Mouse (Mus musculus): ENCODE data around the gene Dop1b. TPM values are rescaled to one million over a fixed set of nuclear protein-coding genes. Genes with fewer than 3 reads are reported as not detected.
"Not testable (repeated sequence)": the region's sequence is repeated elsewhere in the genome, so short reads cannot be mapped to it uniquely, and the experiment has no call there.

Dop1b gene
- polyA plus RNA-seq, 1 experiment from 2014 or later: 15.5 TPM

DNA sequence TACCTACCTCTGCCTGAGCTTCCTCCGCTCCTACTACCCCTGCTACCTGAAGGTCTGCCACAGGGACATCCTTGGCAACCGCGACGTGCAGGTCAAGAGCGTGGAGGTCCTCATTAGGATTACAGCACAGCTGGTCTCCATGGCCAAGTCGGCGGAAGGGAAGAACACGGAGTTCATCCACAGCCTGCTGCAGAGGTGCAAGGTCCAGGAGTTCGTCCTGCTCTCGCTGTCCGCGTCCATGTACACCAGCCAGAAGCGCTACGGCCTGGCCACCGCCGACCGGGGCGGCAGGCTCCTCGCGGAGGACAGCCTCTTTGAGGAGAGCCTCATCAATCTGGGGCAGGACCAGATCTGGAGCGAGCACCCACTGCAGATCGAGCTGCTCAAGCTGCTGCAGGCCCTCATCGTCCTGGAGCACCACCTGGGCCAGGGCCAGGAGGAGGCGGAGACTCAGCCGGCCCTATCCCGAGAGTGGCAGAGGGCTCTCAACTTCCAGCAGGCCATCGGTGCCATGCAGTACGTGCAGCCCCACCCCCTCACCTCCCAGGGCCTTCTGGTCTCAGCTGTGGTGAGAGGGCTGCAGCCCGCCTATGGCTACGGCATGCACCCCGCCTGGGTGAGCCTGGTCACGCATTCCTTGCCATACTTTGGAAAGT lies 58.7 kb downstream of the Dop1b start:
- no peak for DNase-seq (ENCODE audit: low spot score)
- Histone ChIP-seq H3K4me1 (replicated peaks; ENCODE audit: control insufficient read depth, insufficient read depth, low read length) (no peaks in the 10 kb centered on the region), H3K9me3 (ENCODE audit: control insufficient read depth, low read length) (no peaks in the 10 kb centered on the region), H3K36me3 (ENCODE audit: control insufficient read depth, insufficient read depth, low read length) (no peaks in the 10 kb centered on the region), H3K27me3 (ENCODE audit: control insufficient read depth, insufficient read depth, low read length) (no peaks in the 10 kb centered on the region), H3K9ac (ENCODE audit: low read length) (no peak overlapping the region), H3K4me2 (ENCODE audit: low read depth, low read length, severe bottlenecking) (no peak overlapping the region), H3K27ac (ENCODE audit: low read depth, low read length) (no peak overlapping the region), H3K4me3 (ENCODE audit: low read depth, low read length) (no peak overlapping the region)
- 76% methylated on average over 32 of the region's 32 CpGs for WGBS
- ATAC-seq (replicated peaks; ENCODE audit: low FRiP score): no peak

DNA sequence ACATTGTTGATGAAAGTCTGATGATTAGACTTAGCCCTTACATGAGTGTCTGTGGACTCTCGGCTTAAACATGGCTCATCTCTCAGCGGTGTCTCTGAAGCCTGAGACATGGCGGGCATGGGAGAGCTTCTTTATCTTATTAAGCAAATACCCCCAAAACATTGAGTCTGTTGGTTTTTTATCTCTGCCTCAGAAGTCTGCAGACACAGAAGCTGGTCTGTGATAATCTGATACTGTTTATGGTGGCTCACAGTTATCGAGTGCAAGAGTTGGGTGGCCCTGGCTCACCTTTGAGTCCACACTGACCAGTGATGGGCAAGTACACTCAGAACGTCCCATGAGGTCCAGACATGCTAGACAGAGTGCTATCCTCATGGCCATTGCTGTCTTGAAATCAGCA lies 63.0 kb downstream of the Dop1b start:
- Histone ChIP-seq H3K9ac (ENCODE audit: low read length) (no peak overlapping the region), H3K9me3 (ENCODE audit: control insufficient read depth, low read length) (no peaks in the 10 kb centered on the region), H3K36me3 (ENCODE audit: control insufficient read depth, insufficient read depth, low read length) (no peaks in the 10 kb centered on the region), H3K27ac (ENCODE audit: low read depth, low read length) (no peak overlapping the region), H3K27me3 (ENCODE audit: control insufficient read depth, insufficient read depth, low read length) (no peaks in the 10 kb centered on the region), H3K4me3 (ENCODE audit: low read depth, low read length) (no peak overlapping the region), H3K4me1 (replicated peaks; ENCODE audit: control insufficient read depth, insufficient read depth, low read length) (no peaks in the 10 kb centered on the region), H3K4me2 (ENCODE audit: low read depth, low read length, severe bottlenecking) (no peak overlapping the region)
- WGBS: 85% methylated on average over 5 of the region's 5 CpGs
- no peak for ATAC-seq (replicated peaks; ENCODE audit: low FRiP score)
- DNase-seq (ENCODE audit: low spot score): no peak

DNA sequence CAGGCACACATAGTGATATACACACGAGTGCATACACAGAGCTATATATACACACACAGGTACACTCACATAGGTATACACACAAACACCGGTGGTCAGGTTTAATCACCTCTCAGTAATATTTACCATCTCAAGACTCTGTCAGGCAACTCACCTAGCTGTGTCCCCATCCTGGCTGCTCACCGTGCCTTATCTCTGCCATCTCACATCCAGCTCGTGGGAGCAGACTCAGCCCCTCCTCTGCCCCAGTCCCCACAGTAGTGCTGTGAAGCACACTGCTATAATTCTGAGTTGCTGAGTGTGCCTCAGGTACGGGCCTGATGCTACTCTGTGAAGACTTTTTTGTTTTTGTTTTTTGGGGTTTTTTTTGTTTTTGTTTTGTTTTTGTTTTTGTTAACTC lies 64.8 kb downstream of the Dop1b start:
- no peak for DNase-seq (ENCODE audit: low spot score)
- Histone ChIP-seq H3K27ac (ENCODE audit: low read depth, low read length) (no peak overlapping the region), H3K4me1 (replicated peaks; ENCODE audit: control insufficient read depth, insufficient read depth, low read length) (no peaks in the 10 kb centered on the region), H3K4me3 (ENCODE audit: low read depth, low read length) (no peak overlapping the region), H3K4me2 (ENCODE audit: low read depth, low read length, severe bottlenecking) (no peak overlapping the region), H3K9me3 (ENCODE audit: control insufficient read depth, low read length) (no peaks in the 10 kb centered on the region), H3K9ac (ENCODE audit: low read length) (no peak overlapping the region), H3K27me3 (ENCODE audit: control insufficient read depth, insufficient read depth, low read length) (no peaks in the 10 kb centered on the region), H3K36me3 (ENCODE audit: control insufficient read depth, insufficient read depth, low read length) (no peaks in the 10 kb centered on the region)
- 90% methylated on average over 5 of the region's 5 CpGs for WGBS
- no peak for ATAC-seq (replicated peaks; ENCODE audit: low FRiP score)

DNA sequence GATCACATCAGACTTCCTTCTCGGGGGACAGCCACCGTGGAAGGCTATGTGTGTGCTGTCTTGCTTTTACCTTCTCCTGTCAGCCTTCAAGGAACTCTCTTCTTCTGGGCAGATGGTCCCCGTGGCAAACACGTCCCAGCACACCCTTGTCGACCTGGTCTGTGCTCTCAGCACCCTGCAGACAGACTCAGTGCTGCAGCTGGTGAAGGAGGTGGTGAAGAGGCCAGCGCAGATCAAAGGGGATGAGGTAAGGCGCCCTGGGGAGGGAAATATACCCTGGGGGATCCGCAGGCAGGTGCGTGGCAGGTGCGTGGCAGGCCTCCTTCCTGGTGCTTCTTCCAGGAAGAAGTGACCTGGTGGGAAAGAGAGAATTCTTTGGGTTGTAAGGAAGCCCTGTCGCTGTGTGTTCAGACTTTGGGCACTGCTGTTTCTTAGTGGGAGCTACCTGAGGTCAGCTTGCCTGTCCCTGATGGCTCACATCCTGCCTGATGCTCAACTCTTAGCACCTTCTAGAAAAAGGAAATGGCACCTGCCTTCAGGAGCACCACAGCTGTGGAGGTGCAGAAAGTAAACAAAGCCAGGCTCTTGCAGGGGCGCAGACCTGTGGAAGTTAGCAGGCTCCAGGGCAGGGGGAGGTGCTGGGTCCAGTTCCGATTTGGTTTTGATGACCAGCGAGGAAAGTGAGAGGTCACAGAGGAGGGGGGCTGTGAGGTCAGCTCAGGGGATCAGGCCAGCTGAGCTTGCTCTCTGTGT lies 65.7 kb downstream of the Dop1b start:
- Histone ChIP-seq H3K27me3 (ENCODE audit: control insufficient read depth, insufficient read depth, low read length) (no peaks in the 10 kb centered on the region), H3K4me2 (ENCODE audit: low read depth, low read length, severe bottlenecking) (no peak overlapping the region), H3K9me3 (ENCODE audit: control insufficient read depth, low read length) (no peaks in the 10 kb centered on the region), H3K27ac (ENCODE audit: low read depth, low read length) (no peak overlapping the region), H3K4me1 (replicated peaks; ENCODE audit: control insufficient read depth, insufficient read depth, low read length) (no peaks in the 10 kb centered on the region), H3K9ac (ENCODE audit: low read length) (no peak overlapping the region), H3K36me3 (ENCODE audit: control insufficient read depth, insufficient read depth, low read length) (no peaks in the 10 kb centered on the region), H3K4me3 (ENCODE audit: low read depth, low read length) (no peak overlapping the region)
- DNase-seq (ENCODE audit: low spot score) (no peak), ATAC-seq (replicated peaks; ENCODE audit: low FRiP score) (no peak)
- 67% methylated on average over 14 of the region's 14 CpGs for WGBS

DNA sequence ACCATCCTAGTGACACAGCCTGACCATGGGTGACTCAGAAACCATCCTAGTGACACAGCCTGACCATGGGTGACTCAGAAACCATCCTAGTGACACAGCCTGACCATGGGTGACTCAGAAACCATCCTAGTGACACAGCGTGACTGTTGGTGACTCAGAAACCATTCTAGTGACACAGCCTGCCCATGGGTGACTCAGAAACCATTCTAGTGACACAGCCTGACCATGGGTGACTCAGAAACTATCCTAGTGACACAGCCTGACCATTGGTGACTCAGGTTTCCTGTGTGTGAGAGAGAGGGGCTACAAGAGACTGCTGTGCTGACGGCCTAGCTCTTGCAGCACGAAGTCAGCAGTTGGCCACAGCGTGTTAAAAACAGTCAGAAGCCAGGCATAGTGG lies 66.7 kb downstream of the Dop1b start:
- not testable (repeated sequence) for H3K36me3 ChIP-seq (ENCODE audit: control insufficient read depth, insufficient read depth, low read length); H3K9ac ChIP-seq (ENCODE audit: low read length); H3K27me3 ChIP-seq (ENCODE audit: control insufficient read depth, insufficient read depth, low read length); H3K4me1 ChIP-seq (replicated peaks; ENCODE audit: control insufficient read depth, insufficient read depth, low read length); H3K27ac ChIP-seq (ENCODE audit: low read depth, low read length); H3K4me2 ChIP-seq (ENCODE audit: low read depth, low read length, severe bottlenecking); H3K9me3 ChIP-seq (ENCODE audit: control insufficient read depth, low read length); ATAC-seq (replicated peaks; ENCODE audit: low FRiP score); DNase-seq (ENCODE audit: low spot score); H3K4me3 ChIP-seq (ENCODE audit: low read depth, low read length)
- WGBS: 78% methylated on average over 4 of the region's 4 CpGs

DNA sequence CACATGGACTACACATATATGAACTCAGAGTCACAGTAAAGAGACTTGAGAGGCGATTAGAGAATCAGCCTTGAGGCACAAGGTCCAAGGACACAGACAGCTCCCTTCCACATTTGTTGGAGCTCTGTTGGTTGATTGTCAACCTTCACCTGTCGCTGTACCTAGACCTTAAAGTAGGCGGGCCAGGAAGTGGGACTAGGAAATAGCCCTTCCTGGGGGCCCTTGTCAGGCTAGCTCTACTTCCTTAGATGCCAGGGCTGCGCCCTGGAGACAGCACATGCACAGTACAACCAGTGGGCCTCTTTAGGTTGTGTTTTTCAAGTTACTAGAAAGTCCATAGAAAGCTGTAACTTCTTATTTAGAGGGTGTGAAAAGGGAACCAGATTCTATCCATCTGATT lies 67.8 kb downstream of the Dop1b start:
- no peak overlapping the region for H3K4me2 ChIP-seq (ENCODE audit: low read depth, low read length, severe bottlenecking)
- no peaks in the 10 kb centered on the region for H3K4me1 ChIP-seq (replicated peaks; ENCODE audit: control insufficient read depth, insufficient read depth, low read length)
- H3K27me3 ChIP-seq (ENCODE audit: control insufficient read depth, insufficient read depth, low read length): no peaks in the 10 kb centered on the region
- 86% methylated on average over 4 of the region's 4 CpGs for WGBS
- DNase-seq (ENCODE audit: low spot score) (no peak), ATAC-seq (replicated peaks; ENCODE audit: low FRiP score) (no peak)
- no peak overlapping the region for H3K27ac ChIP-seq (ENCODE audit: low read depth, low read length)
- H3K4me3 ChIP-seq (ENCODE audit: low read depth, low read length): no peak overlapping the region
- H3K9me3 ChIP-seq (ENCODE audit: control insufficient read depth, low read length): no peaks in the 10 kb centered on the region
- no peak overlapping the region for H3K9ac ChIP-seq (ENCODE audit: low read length)
- no peaks in the 10 kb centered on the region for H3K36me3 ChIP-seq (ENCODE audit: control insufficient read depth, insufficient read depth, low read length)

DNA sequence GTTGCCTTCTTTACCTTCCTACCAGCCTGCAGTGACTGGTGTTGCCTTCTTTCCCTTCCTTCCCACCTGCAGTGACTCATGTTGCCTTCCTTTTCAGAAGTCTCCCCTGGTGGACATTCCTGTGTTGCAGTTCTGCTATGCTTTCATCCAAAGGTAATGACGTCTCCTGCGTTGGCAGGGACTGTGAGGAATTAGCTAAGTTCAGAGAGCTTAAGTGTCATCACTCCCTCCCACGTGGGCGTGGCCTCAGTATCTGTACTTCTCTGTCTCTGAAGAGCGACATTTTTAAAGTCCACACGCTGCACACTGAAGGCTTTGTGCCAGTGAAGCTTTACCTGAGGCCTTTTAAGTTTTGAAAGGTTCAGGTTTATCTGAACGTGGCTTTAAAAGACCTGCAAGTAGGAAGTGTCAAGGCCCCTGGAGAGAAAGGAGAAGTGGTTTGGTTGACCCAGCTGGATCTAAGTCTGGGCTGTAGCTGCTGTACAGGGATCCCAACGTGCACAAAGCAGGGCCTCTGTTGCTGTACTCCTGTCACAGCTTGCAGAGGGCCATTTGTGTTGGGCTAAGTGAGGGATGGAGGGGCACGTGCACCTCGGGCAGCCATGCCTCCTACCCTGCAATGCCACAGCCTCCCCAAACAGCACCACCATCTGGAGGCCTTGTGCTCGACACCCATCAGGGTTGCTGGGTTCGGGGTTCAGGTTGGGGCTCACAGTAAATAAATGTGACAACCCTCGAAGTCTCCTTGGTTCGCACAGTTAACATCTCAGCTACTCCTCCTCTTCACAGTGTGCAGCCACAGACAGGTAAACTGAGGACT lies 69.2 kb downstream of the Dop1b start:
- no peaks in the 10 kb centered on the region for H3K4me1 ChIP-seq (replicated peaks; ENCODE audit: control insufficient read depth, insufficient read depth, low read length)
- H3K27me3 ChIP-seq (ENCODE audit: control insufficient read depth, insufficient read depth, low read length): no peaks in the 10 kb centered on the region
- no peak overlapping the region for H3K4me2 ChIP-seq (ENCODE audit: low read depth, low read length, severe bottlenecking)
- 61% methylated on average over 14 of the region's 14 CpGs for WGBS
- no peak overlapping the region for H3K27ac ChIP-seq (ENCODE audit: low read depth, low read length)
- no peak for ATAC-seq (replicated peaks; ENCODE audit: low FRiP score)
- H3K9me3 ChIP-seq (ENCODE audit: control insufficient read depth, low read length): no peaks in the 10 kb centered on the region
- no peak overlapping the region for H3K9ac ChIP-seq (ENCODE audit: low read length)
- H3K36me3 ChIP-seq (ENCODE audit: control insufficient read depth, insufficient read depth, low read length): no peaks in the 10 kb centered on the region
- H3K4me3 ChIP-seq (ENCODE audit: low read depth, low read length): no peak overlapping the region
- no peak for DNase-seq (ENCODE audit: low spot score)

DNA sequence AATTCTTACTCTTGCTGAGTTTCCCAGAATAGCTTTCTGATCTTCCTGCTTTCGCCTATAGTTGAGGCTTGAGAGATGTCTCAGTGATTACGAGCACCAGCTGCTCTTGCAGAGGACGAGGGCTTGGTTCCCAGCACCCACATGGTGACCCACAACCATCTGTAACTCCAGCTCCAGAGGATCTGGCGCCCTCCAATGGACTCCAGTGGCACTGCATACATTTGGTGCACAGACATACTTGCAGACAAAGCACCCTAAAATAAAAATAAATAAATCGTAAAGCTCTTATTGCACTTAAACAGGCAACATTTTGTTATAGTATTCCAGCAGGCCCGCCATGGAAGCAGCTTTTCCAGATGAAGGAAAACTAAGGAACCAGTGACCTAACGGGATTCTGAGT lies 72.5 kb downstream of the Dop1b start:
- Histone ChIP-seq H3K27me3 (ENCODE audit: control insufficient read depth, insufficient read depth, low read length) (no peaks in the 10 kb centered on the region), H3K36me3 (ENCODE audit: control insufficient read depth, insufficient read depth, low read length) (no peaks in the 10 kb centered on the region), H3K9ac (ENCODE audit: low read length) (no peak overlapping the region), H3K9me3 (ENCODE audit: control insufficient read depth, low read length) (no peaks in the 10 kb centered on the region), H3K27ac (ENCODE audit: low read depth, low read length) (no peak overlapping the region), H3K4me3 (ENCODE audit: low read depth, low read length) (no peak overlapping the region), H3K4me1 (replicated peaks; ENCODE audit: control insufficient read depth, insufficient read depth, low read length) (no peaks in the 10 kb centered on the region), H3K4me2 (ENCODE audit: low read depth, low read length, severe bottlenecking) (no peak overlapping the region)
- WGBS: 89% methylated on average over 7 of the region's 7 CpGs
- no peak for DNase-seq (ENCODE audit: low spot score)
- ATAC-seq (replicated peaks; ENCODE audit: low FRiP score): no peak
